9 mouse cellular contexts compared by ENCODE assay signal in genomic region chr13:109907634-109908033, GRCm38 (mm10).
DNase-seq lines count a peak whose midpoint lies in the region; ATAC-seq and TF ChIP-seq lines count a peak whose summit lies in the region.
"Had no signal": no experiment of that assay in that cellular context is flagged by ENCODE, and none has a peak within 500 bp of the region (broad histone marks: within the 10 kb centered on the region; RNA-seq: fewer than 3 reads in every experiment).

No protein-coding gene starts in this region.

- H3K27me3 ChIP-seq in hindbrain, embryonic 11.5 days (ENCODE audit: control insufficient read depth, insufficient read depth, low read length): no peaks in the 10 kb centered on the region
- H3K27me3 ChIP-seq in hindbrain, embryonic 16.5 days (replicated peaks; ENCODE audit: control insufficient read depth, insufficient read depth, low read length): no peaks in the 10 kb centered on the region
- H3K27me3 ChIP-seq in heart, postnatal 0 days (ENCODE audit: control insufficient read depth, insufficient read depth, low read length): no peaks in the 10 kb centered on the region
- H3K27me3 ChIP-seq in megakaryocyte, embryonic 14.5 days (replicated peaks): peaks cover 5% of the 10 kb centered on the region
- H3K27me3 ChIP-seq in stomach, embryonic 14.5 days (ENCODE audit: control insufficient read depth, insufficient read depth, low read length): no peaks in the 10 kb centered on the region
- H3K27me3 ChIP-seq: neural tube, embryonic 12.5 days had no signal

- H3K9ac ChIP-seq in hindbrain, embryonic 11.5 days (ENCODE audit: low read depth, low read length): no peak overlapping the region
- no peak overlapping the region for H3K9ac ChIP-seq in hindbrain, embryonic 16.5 days (ENCODE audit: low read depth, low read length)
- no peak overlapping the region for H3K9ac ChIP-seq in heart, postnatal 0 days (replicated peaks; ENCODE audit: low read depth, low read length)
- no peak overlapping the region for H3K9ac ChIP-seq in stomach, embryonic 14.5 days (replicated peaks; ENCODE audit: low read depth, low read length)
- H3K9ac ChIP-seq: neural tube, embryonic 12.5 days had no signal

- no peak overlapping the region for H3K27ac ChIP-seq in hindbrain, embryonic 11.5 days (ENCODE audit: low read depth, low read length)
- H3K27ac ChIP-seq in hindbrain, embryonic 16.5 days (ENCODE audit: low read depth, low read length): no peak overlapping the region
- no peak overlapping the region; the same call in 1 of the 2 replicates for H3K27ac ChIP-seq in heart, postnatal 0 days (ENCODE audit: low read depth)
- H3K27ac ChIP-seq in stomach, embryonic 14.5 days (ENCODE audit: low read length): no peak overlapping the region
- H3K27ac ChIP-seq: neural tube, embryonic 12.5 days had no signal

- no peak overlapping the region for H3K4me2 ChIP-seq in hindbrain, embryonic 11.5 days (replicated peaks; ENCODE audit: low read depth, low read length)
- H3K4me2 ChIP-seq in hindbrain, embryonic 16.5 days (ENCODE audit: low read length): no peak overlapping the region
- peak overlapping the region; percentile 16; the same call in 1 of the 2 replicates for H3K4me2 ChIP-seq in heart, postnatal 0 days (ENCODE audit: low read depth, low read length)
- no peak overlapping the region for H3K4me2 ChIP-seq in stomach, embryonic 14.5 days (replicated peaks; ENCODE audit: low read depth, low read length)
- H3K4me2 ChIP-seq: neural tube, embryonic 12.5 days had no signal

- peak; percentile 82 for DNase-seq in hindbrain, embryonic 11.5 days (ENCODE audit: low spot score)
- DNase-seq in adrenal gland, adult 2 months: peak; percentile 74
- DNase-seq in embryo, embryonic 10.5 days (ENCODE audit: low spot score): peak; percentile 85
- DNase-seq in heart, postnatal 0 days (ENCODE audit: low spot score): peak; percentile 63
- DNase-seq in left cerebral cortex, adult 11 months (ENCODE audit: low spot score): peak; percentile 67

- TF ChIP-seq CTCF in heart, postnatal 0 days (IDR thresholded peaks at IDR 0.05; ENCODE audit: low read depth): peak; percentile 77

- 33% methylated on average over 9 of the region's 9 CpGs for WGBS in hindbrain, embryonic 11.5 days
- WGBS in hindbrain, embryonic 16.5 days: 36% methylated on average over 9 of the region's 9 CpGs
- WGBS in heart, postnatal 0 days: 21% methylated on average over 9 of the region's 9 CpGs
- WGBS in stomach, embryonic 14.5 days: 34% methylated on average over 9 of the region's 9 CpGs

- no peak for ATAC-seq in hindbrain, embryonic 11.5 days (ENCODE audit: low FRiP score)
- ATAC-seq in hindbrain, embryonic 16.5 days: no peak
- no peak for ATAC-seq in heart, postnatal 0 days (ENCODE audit: insufficient read depth, low read depth)
- ATAC-seq in stomach, embryonic 14.5 days (ENCODE audit: insufficient number of reproducible peaks, insufficient read depth, low FRiP score, low read depth): 0 out of 2 replicates have a peak, but pooled peaks have one; percentile 43

- H3K4me1 ChIP-seq in hindbrain, embryonic 11.5 days (replicated peaks; ENCODE audit: control insufficient read depth, insufficient read depth, low read length): peaks cover 3% of the 10 kb centered on the region; the same call in 1 of the 2 replicates
- peaks cover 19% of the 10 kb centered on the region for H3K4me1 ChIP-seq in hindbrain, embryonic 16.5 days (ENCODE audit: control insufficient read depth, insufficient read depth, low read depth, low read length)
- H3K4me1 ChIP-seq in heart, postnatal 0 days (ENCODE audit: control insufficient read depth, insufficient read depth): peaks cover 38% of the 10 kb centered on the region
- H3K4me1 ChIP-seq in megakaryocyte, embryonic 14.5 days: peaks cover 73% of the 10 kb centered on the region
- H3K4me1 ChIP-seq in stomach, embryonic 14.5 days (ENCODE audit: control insufficient read depth, insufficient read depth, low read length): peaks cover 13% of the 10 kb centered on the region

- no peak overlapping the region for H3K4me3 ChIP-seq in hindbrain, embryonic 11.5 days (ENCODE audit: low read depth, low read length)
- no peak overlapping the region for H3K4me3 ChIP-seq in hindbrain, embryonic 16.5 days (ENCODE audit: low read length)
- H3K4me3 ChIP-seq in heart, postnatal 0 days (ENCODE audit: low read depth, low read length): no peak overlapping the region
- peak overlapping the region; percentile 65 for H3K4me3 ChIP-seq in megakaryocyte, embryonic 14.5 days (replicated peaks)
- no peak overlapping the region for H3K4me3 ChIP-seq in stomach, embryonic 14.5 days (ENCODE audit: low read depth, low read length)
- H3K4me3 ChIP-seq: neural tube, embryonic 12.5 days had no signal

- H3K36me3 ChIP-seq in hindbrain, embryonic 11.5 days (ENCODE audit: control insufficient read depth, insufficient read depth, low read length): no peaks in the 10 kb centered on the region
- no peaks in the 10 kb centered on the region for H3K36me3 ChIP-seq in hindbrain, embryonic 16.5 days (ENCODE audit: control insufficient read depth, insufficient read depth, low read length)
- no peaks in the 10 kb centered on the region for H3K36me3 ChIP-seq in heart, postnatal 0 days (replicated peaks; ENCODE audit: control insufficient read depth, insufficient read depth, low read length)
- peaks cover 24% of the 10 kb centered on the region for H3K36me3 ChIP-seq in megakaryocyte, embryonic 14.5 days (replicated peaks; ENCODE audit: low read length)
- no peaks in the 10 kb centered on the region for H3K36me3 ChIP-seq in stomach, embryonic 14.5 days (ENCODE audit: control insufficient read depth, insufficient read depth, low read length)
- H3K36me3 ChIP-seq: neural tube, embryonic 12.5 days had no signal

- no peak for TF ChIP-seq EP300 in heart, postnatal 0 days (IDR thresholded peaks at IDR 0.05; ENCODE audit: low read depth)

- H3K9me3 ChIP-seq in hindbrain, embryonic 11.5 days (ENCODE audit: control insufficient read depth, low read length): no peaks in the 10 kb centered on the region
- H3K9me3 ChIP-seq in hindbrain, embryonic 16.5 days (ENCODE audit: control insufficient read depth, low read length): no peaks in the 10 kb centered on the region
- H3K9me3 ChIP-seq in heart, postnatal 0 days (replicated peaks; ENCODE audit: control insufficient read depth, low read length): no peaks in the 10 kb centered on the region
- H3K9me3 ChIP-seq in megakaryocyte, embryonic 14.5 days: no peaks in the 10 kb centered on the region
- no peaks in the 10 kb centered on the region for H3K9me3 ChIP-seq in stomach, embryonic 14.5 days (ENCODE audit: control insufficient read depth, low read depth, low read length)
- H3K9me3 ChIP-seq: neural tube, embryonic 12.5 days had no signal
